ENCODE assay signal across 11 mouse cellular contexts in the genomic region with DNA sequence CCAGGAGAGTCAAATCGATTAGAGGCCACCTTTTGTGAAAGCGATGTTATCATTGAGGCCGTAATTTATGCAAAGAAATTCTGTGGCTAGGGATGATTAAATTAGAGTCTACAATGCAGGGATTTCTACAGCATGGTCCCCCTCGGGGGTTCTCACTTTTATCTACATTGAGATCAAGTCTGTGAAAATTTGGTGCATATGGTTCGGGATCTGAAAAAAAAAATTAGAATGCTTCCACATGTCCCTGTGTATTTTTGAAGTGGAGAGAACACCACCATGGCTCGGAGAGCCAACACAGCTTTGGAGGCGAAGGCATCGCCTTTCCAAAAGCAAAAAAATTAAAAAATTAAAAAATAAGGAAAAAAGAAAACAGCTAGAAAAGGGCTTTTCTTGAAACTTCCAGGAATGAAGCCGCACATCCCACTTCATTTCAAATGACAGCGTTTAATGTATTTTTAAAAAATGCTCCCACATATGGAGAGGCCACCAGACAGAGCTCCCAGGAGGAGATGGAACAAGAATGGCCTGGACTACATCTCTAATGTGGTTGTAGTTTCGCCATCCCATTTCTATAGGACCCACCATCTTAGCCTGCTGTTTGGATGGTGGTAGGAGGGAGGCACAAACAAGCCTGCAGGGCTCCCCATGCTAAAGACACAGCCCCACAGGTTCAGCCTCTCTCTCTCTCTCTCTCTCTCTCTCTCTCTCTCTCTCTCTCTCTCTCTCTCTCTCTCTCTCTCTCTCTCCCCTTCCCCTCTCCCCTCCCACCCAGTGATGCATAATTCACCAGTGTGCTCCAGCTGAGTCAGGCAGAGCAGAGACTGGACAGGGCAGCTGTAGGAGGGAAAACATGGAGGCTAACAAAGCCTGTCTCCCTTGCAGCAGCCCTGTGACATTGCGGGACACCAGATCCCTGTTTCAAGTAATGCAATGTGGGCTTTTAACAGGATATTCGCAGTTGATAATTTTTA.
DNase-seq lines count a peak whose midpoint lies in the region; ATAC-seq lines count a peak whose summit lies in the region.
"Had no signal": no experiment of that assay in that cellular context is flagged by ENCODE, and none has a peak within 500 bp of the region (broad histone marks: within the 10 kb centered on the region; RNA-seq: fewer than 3 reads in every experiment).

No protein-coding gene starts in this region.

- H3K4me2 ChIP-seq in embryonic facial prominence, embryonic 14.5 days (ENCODE audit: low read depth, low read length) = peak overlapping the region; percentile 6; the same call in 1 of the 2 replicates
- H3K4me2 ChIP-seq in hindbrain, embryonic 15.5 days = no peak overlapping the region
- no peak overlapping the region; the same call in 1 of the 2 replicates for H3K4me2 ChIP-seq in midbrain, embryonic 16.5 days (ENCODE audit: low read length)

- no peaks in the 10 kb centered on the region; the same call in 1 of the 2 replicates for H3K27me3 ChIP-seq in heart, embryonic 10.5 days (ENCODE audit: insufficient read depth, poor library complexity, severe bottlenecking)
- no peaks in the 10 kb centered on the region for H3K27me3 ChIP-seq in embryonic facial prominence, embryonic 14.5 days (replicated peaks; ENCODE audit: control insufficient read depth, insufficient read depth, low read length)
- H3K27me3 ChIP-seq in hindbrain, embryonic 15.5 days = no peaks in the 10 kb centered on the region
- no peaks in the 10 kb centered on the region for H3K27me3 ChIP-seq in midbrain, embryonic 16.5 days (ENCODE audit: control insufficient read depth, insufficient read depth, low read depth, low read length)

- no peak overlapping the region for H3K4me3 ChIP-seq in heart, embryonic 10.5 days
- no peak overlapping the region for H3K4me3 ChIP-seq in embryonic facial prominence, embryonic 14.5 days (ENCODE audit: low read depth, low read length)
- H3K4me3 ChIP-seq in hindbrain, embryonic 15.5 days = no peak overlapping the region
- no peak overlapping the region for H3K4me3 ChIP-seq in midbrain, embryonic 16.5 days (ENCODE audit: low read depth, low read length)

- WGBS in heart, embryonic 10.5 days = 79% methylated on average over 13 of the region's 13 CpGs
- 35% methylated on average over 13 of the region's 13 CpGs for WGBS in embryonic facial prominence, embryonic 14.5 days
- 40% methylated on average over 13 of the region's 13 CpGs for WGBS in hindbrain, embryonic 15.5 days
- WGBS in midbrain, embryonic 16.5 days = 37% methylated on average over 13 of the region's 13 CpGs

- H3K9ac ChIP-seq in embryonic facial prominence, embryonic 14.5 days (ENCODE audit: low read depth, low read length) = no peak overlapping the region
- no peak overlapping the region for H3K9ac ChIP-seq in hindbrain, embryonic 15.5 days
- H3K9ac ChIP-seq in midbrain, embryonic 16.5 days (ENCODE audit: low read depth, low read length) = peak overlapping the region; percentile 50

- H3K36me3 ChIP-seq in heart, embryonic 10.5 days = no peaks in the 10 kb centered on the region
- no peaks in the 10 kb centered on the region for H3K36me3 ChIP-seq in embryonic facial prominence, embryonic 14.5 days (ENCODE audit: control insufficient read depth, insufficient read depth, low read length)
- H3K36me3 ChIP-seq in hindbrain, embryonic 15.5 days = no peaks in the 10 kb centered on the region
- H3K36me3 ChIP-seq in midbrain, embryonic 16.5 days (ENCODE audit: control insufficient read depth, insufficient read depth, low read length) = no peaks in the 10 kb centered on the region

- H3K9me3 ChIP-seq in heart, embryonic 10.5 days = no peaks in the 10 kb centered on the region
- H3K9me3 ChIP-seq in embryonic facial prominence, embryonic 14.5 days (ENCODE audit: control insufficient read depth, low read length) = no peaks in the 10 kb centered on the region
- H3K9me3 ChIP-seq in hindbrain, embryonic 15.5 days = no peaks in the 10 kb centered on the region
- no peaks in the 10 kb centered on the region for H3K9me3 ChIP-seq in midbrain, embryonic 16.5 days (replicated peaks; ENCODE audit: control insufficient read depth, low read length, poor library complexity, severe bottlenecking)

- H3K27ac ChIP-seq in heart, embryonic 10.5 days = peak overlapping the region; percentile 75
- peak overlapping the region; percentile 73 for H3K27ac ChIP-seq in embryonic facial prominence, embryonic 14.5 days (replicated peaks; ENCODE audit: low read depth, low read length)
- peak overlapping the region; percentile 81 for H3K27ac ChIP-seq in hindbrain, embryonic 15.5 days (replicated peaks)
- peak overlapping the region; percentile 88 for H3K27ac ChIP-seq in midbrain, embryonic 16.5 days (ENCODE audit: low read length)

- DNase-seq in heart, embryonic 10.5 days (ENCODE audit: low spot score) = no peak
- DNase-seq in heart, adult 11 months = no peak
- DNase-seq in embryonic facial prominence, embryonic 14.5 days (ENCODE audit: low spot score) = peak; percentile 58
- no peak for DNase-seq in right cerebral cortex, postnatal 14 days
- no peak for DNase-seq in layer of hippocampus, postnatal 36 days
- no peak for DNase-seq in gastrocnemius, adult 8-10 months (ENCODE audit: low spot score in 2 of 2)
- DNase-seq: adrenal gland, adult 8-10 months; heart, postnatal 4 days; right cerebral cortex, adult 18-20 months had no signal

- ATAC-seq in embryonic facial prominence, embryonic 14.5 days (ENCODE audit: low read depth) = no peak; the same call in 1 of the 2 replicates
- ATAC-seq in hindbrain, embryonic 15.5 days (ENCODE audit: low FRiP score, low read depth) = peak; percentile 60; the same call in 1 of the 2 replicates
- ATAC-seq in midbrain, embryonic 16.5 days = peak; percentile 65; the same call in 1 of the 2 replicates

- H3K4me1 ChIP-seq in heart, embryonic 10.5 days = peaks cover 21% of the 10 kb centered on the region
- peaks cover 44% of the 10 kb centered on the region for H3K4me1 ChIP-seq in embryonic facial prominence, embryonic 14.5 days (ENCODE audit: control insufficient read depth, insufficient read depth, low read length)
- H3K4me1 ChIP-seq in hindbrain, embryonic 15.5 days (replicated peaks) = peaks cover 39% of the 10 kb centered on the region
- H3K4me1 ChIP-seq in midbrain, embryonic 16.5 days (ENCODE audit: control insufficient read depth, insufficient read depth, low read length) = peaks cover 19% of the 10 kb centered on the region
